Mouse (Mus musculus): ENCODE measurements around the gene Vps72. TPM values are rescaled to one million over a fixed set of nuclear protein-coding genes. Genes with fewer than 3 reads are reported as not detected.
"Not testable (repeated sequence)": the region's sequence is repeated elsewhere in the genome, so short reads cannot be mapped to it uniquely, and the experiment has no call there.

The Vps72 gene
- polyA plus RNA-seq, 1 experiment from 2014 or later: 111 TPM

GRCm38 (mm10) chr3:95105586-95106337 is 5.1 kb upstream of the Vps72 start:
- Histone ChIP-seq H3K36me3 (ENCODE audit: control insufficient read depth, insufficient read depth, low read length) (peaks cover 7% of the 10 kb centered on the region; the same call in 1 of the 2 replicates), H3K9ac (ENCODE audit: low read depth, low read length) (peak overlapping the region; percentile 97), H3K27me3 (replicated peaks; ENCODE audit: control insufficient read depth, insufficient read depth, low read length) (no peaks in the 10 kb centered on the region), H3K27ac (ENCODE audit: low read depth, low read length) (peak overlapping the region; percentile 79), H3K4me3 (ENCODE audit: low read depth, low read length) (peak overlapping the region; percentile 88), H3K9me3 (ENCODE audit: control insufficient read depth, low read length) (no peaks in the 10 kb centered on the region), H3K4me2 (peak overlapping the region; percentile 86), H3K4me1 (replicated peaks; ENCODE audit: control insufficient read depth, insufficient read depth, low read length) (peaks cover 11% of the 10 kb centered on the region)
- DNase-seq (ENCODE audit: low spot score) (no peak), ATAC-seq (replicated peaks; ENCODE audit: low FRiP score) (0 out of 2 replicates have a peak, but pooled peaks have one; percentile 1)
- under 1% methylated on average over 16 of the region's 16 CpGs for WGBS

- Histone ChIP-seq H3K4me2 (peak within 1 kb of the TSS; percentile 86), H3K4me3 (ENCODE audit: low read depth, low read length) (peak within 1 kb of the TSS; percentile 88), H3K4me1 (replicated peaks; ENCODE audit: control insufficient read depth, insufficient read depth, low read length) (peaks cover 11% of the 10 kb centered on the region), H3K27ac (ENCODE audit: low read depth, low read length) (peak within 1 kb of the TSS; percentile 79), H3K36me3 (ENCODE audit: control insufficient read depth, insufficient read depth, low read length) (0 out of 2 replicates have a peak, but pooled peaks cover 3% of the 10 kb centered on the region), H3K9me3 (ENCODE audit: control insufficient read depth, low read length) (no peaks in the 10 kb centered on the region), H3K27me3 (replicated peaks; ENCODE audit: control insufficient read depth, insufficient read depth, low read length) (no peaks in the 10 kb centered on the region), H3K9ac (ENCODE audit: low read depth, low read length) (peak within 1 kb of the TSS; percentile 97)
- WGBS: under 1% methylated on average over 51 of the region's 51 CpGs
- DNase-seq (ENCODE audit: low spot score) (peak; percentile 96), ATAC-seq (replicated peaks; ENCODE audit: low FRiP score) (peak; percentile 81)
These were observed 4.3 kb upstream of the Vps72 start, which contains the start of gene Pip5k1a for GRCm38 (mm10) chr3:95106338-95107117. Gene Pip5k1a (minus strand): TSS chr3:95106930.

DNA sequence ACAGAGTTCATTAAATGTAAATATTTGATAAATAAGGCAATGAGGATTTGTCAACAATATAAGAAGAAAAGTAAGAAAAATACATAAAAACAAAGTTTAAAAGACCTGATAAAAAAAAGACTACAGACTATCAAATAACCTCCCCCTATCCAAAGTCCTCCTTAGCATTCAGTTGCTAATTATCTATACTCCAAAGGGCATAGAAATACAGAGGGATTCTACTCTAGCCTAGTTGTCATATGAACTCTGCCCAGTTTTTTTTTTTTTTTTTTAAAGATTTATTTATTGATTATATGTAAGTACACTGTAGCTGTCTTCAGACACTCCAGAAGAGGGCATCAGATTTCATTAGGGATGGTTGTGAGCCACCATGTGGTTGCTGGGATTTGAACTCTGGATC is 3.5 kb upstream of the Vps72 start:
- not testable (repeated sequence) for ATAC-seq (replicated peaks; ENCODE audit: low FRiP score)

DNA sequence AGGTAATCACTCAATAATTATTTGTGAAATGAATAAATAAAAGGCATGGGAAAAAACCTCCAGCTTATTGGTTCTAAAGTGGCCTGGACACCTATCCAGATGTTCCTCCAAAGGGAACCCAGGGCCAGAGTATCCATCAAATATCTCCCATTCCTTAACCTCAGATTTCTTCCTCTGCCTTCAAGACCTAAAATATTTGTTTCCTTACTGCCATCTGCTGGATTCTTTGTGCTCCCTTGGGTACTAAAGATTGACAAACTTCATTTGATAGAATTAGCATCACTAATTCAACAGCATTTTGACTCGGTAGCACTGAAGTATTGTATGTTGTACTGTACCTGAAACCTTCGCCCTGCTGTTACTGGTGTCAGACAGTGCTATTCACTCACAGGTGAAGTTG is 2.9 kb upstream of the Vps72 start:
- H3K4me1 ChIP-seq (replicated peaks; ENCODE audit: control insufficient read depth, insufficient read depth, low read length): peaks cover 19% of the 10 kb centered on the region
- 66% methylated on average over 2 of the region's 2 CpGs for WGBS
- H3K36me3 ChIP-seq (ENCODE audit: control insufficient read depth, insufficient read depth, low read length): 0 out of 2 replicates have a peak, but pooled peaks cover 3% of the 10 kb centered on the region
- no peak overlapping the region for H3K9ac ChIP-seq (ENCODE audit: low read depth, low read length)
- no peak overlapping the region for H3K27ac ChIP-seq (ENCODE audit: low read depth, low read length)
- ATAC-seq (replicated peaks; ENCODE audit: low FRiP score): no peak
- no peak overlapping the region for H3K4me3 ChIP-seq (ENCODE audit: low read depth, low read length)
- no peaks in the 10 kb centered on the region for H3K9me3 ChIP-seq (ENCODE audit: control insufficient read depth, low read length)
- H3K4me2 ChIP-seq: no peak overlapping the region
- H3K27me3 ChIP-seq (replicated peaks; ENCODE audit: control insufficient read depth, insufficient read depth, low read length): no peaks in the 10 kb centered on the region
- DNase-seq (ENCODE audit: low spot score): no peak

More for the DNA sequence above, 3.5 kb upstream of the Vps72 start:
- H3K4me2 ChIP-seq: peak overlapping the region; percentile 77
- peaks cover 16% of the 10 kb centered on the region for H3K4me1 ChIP-seq (replicated peaks; ENCODE audit: control insufficient read depth, insufficient read depth, low read length)
- H3K9me3 ChIP-seq (ENCODE audit: control insufficient read depth, low read length); H3K27ac ChIP-seq (ENCODE audit: low read depth, low read length); H3K27me3 ChIP-seq (replicated peaks; ENCODE audit: control insufficient read depth, insufficient read depth, low read length); DNase-seq (ENCODE audit: low spot score); H3K36me3 ChIP-seq (ENCODE audit: control insufficient read depth, insufficient read depth, low read length); H3K9ac ChIP-seq (ENCODE audit: low read depth, low read length): not testable (repeated sequence)
- H3K4me3 ChIP-seq (ENCODE audit: low read depth, low read length): peak overlapping the region; percentile 88

- H3K36me3 ChIP-seq (ENCODE audit: control insufficient read depth, insufficient read depth, low read length): peaks cover 9% of the 10 kb centered on the region; the same call in 1 of the 2 replicates
- ATAC-seq (replicated peaks; ENCODE audit: low FRiP score) (no peak), DNase-seq (ENCODE audit: low spot score) (no peak)
- H3K4me1 ChIP-seq (replicated peaks; ENCODE audit: control insufficient read depth, insufficient read depth, low read length): peaks cover 8% of the 10 kb centered on the region
- WGBS: 90% methylated on average over 1 of the region's 1 CpGs
- no peak overlapping the region for H3K4me3 ChIP-seq (ENCODE audit: low read depth, low read length)
- H3K9ac ChIP-seq (ENCODE audit: low read depth, low read length): no peak overlapping the region
- H3K4me2 ChIP-seq: peak overlapping the region; percentile 67
- no peaks in the 10 kb centered on the region for H3K9me3 ChIP-seq (ENCODE audit: control insufficient read depth, low read length)
- no peaks in the 10 kb centered on the region for H3K27me3 ChIP-seq (replicated peaks; ENCODE audit: control insufficient read depth, insufficient read depth, low read length)
- H3K27ac ChIP-seq (ENCODE audit: low read depth, low read length): no peak overlapping the region
These were observed 1.9 kb downstream of the Vps72 start for GRCm38 (mm10) chr3:95112760-95113159.

- Histone ChIP-seq H3K4me2 (no peak overlapping the region), H3K4me3 (ENCODE audit: low read depth, low read length) (no peak overlapping the region), H3K9ac (ENCODE audit: low read depth, low read length) (no peak overlapping the region), H3K36me3 (ENCODE audit: control insufficient read depth, insufficient read depth, low read length) (peaks cover 45% of the 10 kb centered on the region), H3K9me3 (ENCODE audit: control insufficient read depth, low read length) (no peaks in the 10 kb centered on the region), H3K4me1 (replicated peaks; ENCODE audit: control insufficient read depth, insufficient read depth, low read length) (no peaks in the 10 kb centered on the region; the same call in 1 of the 2 replicates), H3K27ac (ENCODE audit: low read depth, low read length) (no peak overlapping the region), H3K27me3 (replicated peaks; ENCODE audit: control insufficient read depth, insufficient read depth, low read length) (no peaks in the 10 kb centered on the region)
- 91% methylated on average over 2 of the region's 2 CpGs for WGBS
- ATAC-seq (replicated peaks; ENCODE audit: low FRiP score) (no peak), DNase-seq (ENCODE audit: low spot score) (no peak)
These were observed 6.9 kb downstream of the Vps72 start for GRCm38 (mm10) chr3:95117751-95118150.

- no peaks in the 10 kb centered on the region for H3K4me1 ChIP-seq (replicated peaks; ENCODE audit: control insufficient read depth, insufficient read depth, low read length)
- DNase-seq (ENCODE audit: low spot score): no peak
- WGBS: 67% methylated on average over 6 of the region's 6 CpGs
- no peaks in the 10 kb centered on the region for H3K27me3 ChIP-seq (replicated peaks; ENCODE audit: control insufficient read depth, insufficient read depth, low read length)
- H3K36me3 ChIP-seq (ENCODE audit: control insufficient read depth, insufficient read depth, low read length): peaks cover 37% of the 10 kb centered on the region
- no peaks in the 10 kb centered on the region for H3K9me3 ChIP-seq (ENCODE audit: control insufficient read depth, low read length)
- no peak overlapping the region for H3K4me2 ChIP-seq
- no peak; the same call in 1 of the 2 replicates for ATAC-seq (replicated peaks; ENCODE audit: low FRiP score)
- H3K4me3 ChIP-seq (ENCODE audit: low read depth, low read length): no peak overlapping the region
- no peak overlapping the region for H3K9ac ChIP-seq (ENCODE audit: low read depth, low read length)
- H3K27ac ChIP-seq (ENCODE audit: low read depth, low read length): no peak overlapping the region; the same call in 1 of the 2 replicates
These were observed 10.8 kb downstream of the Vps72 start for GRCm38 (mm10) chr3:95121580-95121979.

GRCm38 (mm10) chr3:95124246-95124645 is 13.4 kb downstream of the Vps72 start, which contains the start of gene Tmod4:
Gene Tmod4 (plus strand): TSS chr3:95124476.
- 65% methylated on average over 6 of the region's 6 CpGs for WGBS
- no peak within 1 kb of the TSS for H3K27ac ChIP-seq (ENCODE audit: low read depth, low read length)

More at GRCm38 (mm10) chr3:95124246-95124645, 13.4 kb downstream of the Vps72 start, which contains the start of gene Tmod4:
- Histone ChIP-seq H3K9me3 (ENCODE audit: control insufficient read depth, low read length) (no peaks in the 10 kb centered on the region), H3K27me3 (replicated peaks; ENCODE audit: control insufficient read depth, insufficient read depth, low read length) (no peaks in the 10 kb centered on the region), H3K4me2 (no peak within 1 kb of the TSS), H3K4me1 (replicated peaks; ENCODE audit: control insufficient read depth, insufficient read depth, low read length) (no peaks in the 10 kb centered on the region), H3K36me3 (ENCODE audit: control insufficient read depth, insufficient read depth, low read length) (peaks cover 27% of the 10 kb centered on the region), H3K9ac (ENCODE audit: low read depth, low read length) (no peak within 1 kb of the TSS), H3K4me3 (ENCODE audit: low read depth, low read length) (no peak within 1 kb of the TSS)
- DNase-seq (ENCODE audit: low spot score) (no peak), ATAC-seq (replicated peaks; ENCODE audit: low FRiP score) (0 out of 2 replicates have a peak, but pooled peaks have one; percentile 26)

Data from liver, embryonic 11.5 days (tissue).